Mouse (Mus musculus): Measurements from ENCODE around the gene Wnt9b. TPM values are rescaled to one million over a fixed set of nuclear protein-coding genes. Genes with fewer than 3 reads are reported as not detected.
A peak's percentile ranks its signal among the peaks of the same experiment; 100 is the strongest.

Gene Wnt9b
- polyA plus RNA-seq, 1 experiment from 2014 or later, result 0.04 TPM

GRCm38 (mm10) chr11:103696851-103697564 is 52.6 kb downstream of the Wnt9b start:
- Histone ChIP-seq H3K9ac (peak overlapping the region; percentile 84), H3K4me1 (0 out of 2 replicates have a peak, but pooled peaks cover 9% of the 10 kb centered on the region), H3K27me3 (no peaks in the 10 kb centered on the region), H3K27ac (peak overlapping the region; percentile 97), H3K4me3 (peak overlapping the region; percentile 84), H3K4me2 (peak overlapping the region; percentile 64), H3K9me3 (no peaks in the 10 kb centered on the region), H3K36me3 (0 out of 2 replicates have a peak, but pooled peaks cover 3% of the 10 kb centered on the region)
- under 1% methylated on average over 18 of the region's 18 CpGs for WGBS
- peak; percentile 43; the same call in 1 of the 2 replicates for ATAC-seq (ENCODE audit: borderline replicate concordance, extremely low read depth, low FRiP score, low TSS enrichment)

- no peaks in the 10 kb centered on the region for H3K9me3 ChIP-seq
- H3K27ac ChIP-seq, result no peak overlapping the region
- H3K4me1 ChIP-seq, result 0 out of 2 replicates have a peak, but pooled peaks cover 7% of the 10 kb centered on the region
- no peak overlapping the region for H3K4me3 ChIP-seq
- ATAC-seq (ENCODE audit: borderline replicate concordance, extremely low read depth, low FRiP score, low TSS enrichment), result no peak
- no peak overlapping the region for H3K9ac ChIP-seq
- WGBS, result 65% methylated on average over 1 of the region's 1 CpGs
- no peak overlapping the region for H3K4me2 ChIP-seq
- H3K27me3 ChIP-seq, result no peaks in the 10 kb centered on the region
- H3K36me3 ChIP-seq, result 0 out of 2 replicates have a peak, but pooled peaks cover 5% of the 10 kb centered on the region
Observed at GRCm38 (mm10) chr11:103693241-103693640, 56.4 kb downstream of the Wnt9b start.

DNA sequence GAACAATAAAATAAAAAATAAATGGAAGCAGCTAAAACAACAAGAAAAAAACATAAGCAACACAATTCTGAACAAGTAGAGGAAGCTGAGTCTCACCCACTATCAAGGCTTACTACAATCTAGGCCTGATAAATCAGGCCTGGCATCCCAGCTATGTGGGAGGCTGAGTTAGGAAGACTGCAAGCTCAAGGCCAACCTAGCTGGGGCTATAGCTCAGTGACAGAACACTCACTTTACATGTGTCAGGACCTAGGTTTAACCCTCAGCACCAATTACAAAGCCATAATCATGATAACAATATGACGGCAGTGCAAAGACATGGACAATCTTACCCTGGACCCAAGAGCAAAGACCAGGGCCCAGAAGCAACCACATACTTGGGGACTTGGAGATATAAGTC is 58.6 kb downstream of the Wnt9b start:
- no peak overlapping the region for H3K4me3 ChIP-seq
- no peaks in the 10 kb centered on the region for H3K27me3 ChIP-seq
- no peak overlapping the region for H3K4me2 ChIP-seq
- H3K27ac ChIP-seq, result no peak overlapping the region
- peaks cover 24% of the 10 kb centered on the region for H3K36me3 ChIP-seq
- no peak for ATAC-seq (ENCODE audit: borderline replicate concordance, extremely low read depth, low FRiP score, low TSS enrichment)
- no peak overlapping the region for H3K9ac ChIP-seq
- H3K9me3 ChIP-seq, result no peaks in the 10 kb centered on the region
- H3K4me1 ChIP-seq, result no peaks in the 10 kb centered on the region
- WGBS, result 70% methylated on average over 1 of the region's 1 CpGs

- H3K4me1 ChIP-seq, result no peaks in the 10 kb centered on the region
- H3K9ac ChIP-seq, result no peak overlapping the region
- H3K27me3 ChIP-seq, result no peaks in the 10 kb centered on the region
- 47% methylated on average over 3 of the region's 3 CpGs for WGBS
- no peak overlapping the region for H3K4me2 ChIP-seq
- H3K9me3 ChIP-seq, result no peaks in the 10 kb centered on the region
- ATAC-seq (ENCODE audit: borderline replicate concordance, extremely low read depth, low FRiP score, low TSS enrichment), result no peak
- no peak overlapping the region for H3K27ac ChIP-seq
- no peak overlapping the region for H3K4me3 ChIP-seq
- peaks cover 41% of the 10 kb centered on the region for H3K36me3 ChIP-seq
Observed at GRCm38 (mm10) chr11:103688980-103689378, 60.6 kb downstream of the Wnt9b start.

GRCm38 (mm10) chr11:103688271-103688979 is 61.2 kb downstream of the Wnt9b start:
- Histone ChIP-seq H3K27ac (no peak overlapping the region), H3K4me2 (no peak overlapping the region), H3K36me3 (peaks cover 47% of the 10 kb centered on the region), H3K9me3 (no peaks in the 10 kb centered on the region), H3K4me1 (no peaks in the 10 kb centered on the region), H3K9ac (no peak overlapping the region), H3K4me3 (no peak overlapping the region), H3K27me3 (no peaks in the 10 kb centered on the region)
- ATAC-seq (ENCODE audit: borderline replicate concordance, extremely low read depth, low FRiP score, low TSS enrichment), result no peak
- WGBS, result 53% methylated on average over 6 of the region's 6 CpGs

DNA sequence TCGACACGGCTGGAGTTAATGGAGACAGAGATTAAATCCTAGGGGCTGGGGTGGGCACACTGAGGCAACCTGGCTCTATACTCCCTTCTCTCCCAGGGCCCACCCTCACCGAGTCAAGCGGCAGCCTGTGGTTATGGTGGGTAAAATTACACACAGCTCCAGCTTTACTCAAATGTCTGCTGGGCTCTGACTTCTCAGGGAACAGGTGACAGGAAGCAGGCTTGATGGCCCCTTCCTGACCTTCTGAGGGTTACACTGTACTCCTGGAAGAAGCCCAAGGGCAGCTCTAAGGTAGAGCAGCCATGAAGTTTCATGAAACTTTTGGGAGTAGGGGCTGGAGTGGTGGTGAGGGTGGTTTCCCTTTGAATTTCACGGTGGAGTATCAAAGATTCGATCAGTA is 62.9 kb downstream of the Wnt9b start:
- Histone ChIP-seq H3K36me3 (peaks cover 64% of the 10 kb centered on the region), H3K4me3 (no peak overlapping the region), H3K27ac (no peak overlapping the region), H3K27me3 (no peaks in the 10 kb centered on the region), H3K4me1 (no peaks in the 10 kb centered on the region), H3K4me2 (no peak overlapping the region), H3K9me3 (no peaks in the 10 kb centered on the region), H3K9ac (no peak overlapping the region)
- 84% methylated on average over 6 of the region's 6 CpGs for WGBS
- ATAC-seq (ENCODE audit: borderline replicate concordance, extremely low read depth, low FRiP score, low TSS enrichment), result no peak

- no peak for ATAC-seq (ENCODE audit: borderline replicate concordance, extremely low read depth, low FRiP score, low TSS enrichment)
- Histone ChIP-seq H3K4me1 (no peaks in the 10 kb centered on the region), H3K4me2 (no peak overlapping the region), H3K4me3 (no peak overlapping the region), H3K36me3 (peaks cover 76% of the 10 kb centered on the region), H3K27ac (no peak overlapping the region), H3K27me3 (no peaks in the 10 kb centered on the region), H3K9ac (no peak overlapping the region), H3K9me3 (no peaks in the 10 kb centered on the region)
- WGBS, result 85% methylated on average over 7 of the region's 7 CpGs
Observed at GRCm38 (mm10) chr11:103685261-103685736, 64.3 kb downstream of the Wnt9b start.

- no peak overlapping the region for H3K27ac ChIP-seq
- H3K36me3 ChIP-seq, result peaks cover 87% of the 10 kb centered on the region
Observed at GRCm38 (mm10) chr11:103683667-103684334, 65.8 kb downstream of the Wnt9b start.

More at GRCm38 (mm10) chr11:103683667-103684334, 65.8 kb downstream of the Wnt9b start:
- H3K9me3 ChIP-seq, result no peaks in the 10 kb centered on the region
- H3K4me1 ChIP-seq, result no peaks in the 10 kb centered on the region
- H3K9ac ChIP-seq, result no peak overlapping the region
- H3K4me2 ChIP-seq, result no peak overlapping the region
- no peaks in the 10 kb centered on the region for H3K27me3 ChIP-seq
- H3K4me3 ChIP-seq, result no peak overlapping the region
- ATAC-seq (ENCODE audit: borderline replicate concordance, extremely low read depth, low FRiP score, low TSS enrichment), result no peak
- WGBS, result 78% methylated on average over 11 of the region's 11 CpGs

Other genes with a start within 250 kb of the Wnt9b start
- not detected in 2 replicates for gene Lrrc37a, start 245.2 kb downstream of the Wnt9b start, polyA plus RNA-seq (2015; fragmentation: Nextera tagmentation; extraction: Ambion mirVana)
- gene Gm884, start 128.7 kb downstream of the Wnt9b start, polyA plus RNA-seq (2015; fragmentation: Nextera tagmentation; extraction: Ambion mirVana), result not detected in 2 replicates
- not detected in 2 replicates for gene Lyzl6, start 110.9 kb downstream of the Wnt9b start, polyA plus RNA-seq (2015; fragmentation: Nextera tagmentation; extraction: Ambion mirVana)
- not detected in 2 replicates for gene Rprml, start 100.3 kb downstream of the Wnt9b start, polyA plus RNA-seq (2015; fragmentation: Nextera tagmentation; extraction: Ambion mirVana)
- gene Gosr2, start 51.9 kb downstream of the Wnt9b start, polyA plus RNA-seq (2015; fragmentation: Nextera tagmentation; extraction: Ambion mirVana), result 84.4 and 87.7 TPM in 2 replicates
- gene Wnt3, start 24.3 kb upstream of the Wnt9b start, polyA plus RNA-seq (2015; fragmentation: Nextera tagmentation; extraction: Ambion mirVana), result 0.09 and 0.23 TPM in 2 replicates
- gene Nsf, start 204.2 kb upstream of the Wnt9b start, polyA plus RNA-seq (2015; fragmentation: Nextera tagmentation; extraction: Ambion mirVana), result 49.6 and 51.4 TPM in 2 replicates
- gene Arf2, start 216.9 kb upstream of the Wnt9b start, polyA plus RNA-seq (2015; fragmentation: Nextera tagmentation; extraction: Ambion mirVana), result 72.4 and 72.9 TPM in 2 replicates